Mouse (Mus musculus) cerebellum, postnatal 4 days (tissue): ENCODE measurements around the gene Pbx1.

Source experiments
- DNase-seq, 2 experiments: peaks; one replicate each; pipeline ENCODE4 v3.0.0; 2022; ENCODE audit warnings: low spot score in 2 of 2, mixed read lengths in 1 of 2

Pbx1 gene

DNA sequence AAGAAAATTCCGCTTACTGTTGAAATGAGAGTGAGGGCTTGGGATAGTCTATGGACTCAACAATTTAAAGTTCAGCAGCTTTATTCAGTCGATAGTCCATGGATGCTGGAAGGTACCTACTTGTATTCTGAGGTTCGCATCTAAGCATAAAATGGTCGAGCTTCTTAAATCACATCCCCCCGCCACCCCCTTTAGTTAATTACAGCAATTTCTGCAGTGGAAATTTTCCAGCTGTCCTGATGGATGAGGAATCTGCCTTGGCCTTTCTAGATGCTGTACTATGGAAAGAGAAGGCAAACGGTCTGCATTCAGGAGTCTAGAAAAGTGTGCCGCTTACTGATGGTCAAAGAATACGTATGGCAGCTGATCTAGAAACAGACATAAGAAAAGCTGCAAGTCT, 262.3 kb downstream of the Pbx1 start:
- no peak for DNase-seq

DNA sequence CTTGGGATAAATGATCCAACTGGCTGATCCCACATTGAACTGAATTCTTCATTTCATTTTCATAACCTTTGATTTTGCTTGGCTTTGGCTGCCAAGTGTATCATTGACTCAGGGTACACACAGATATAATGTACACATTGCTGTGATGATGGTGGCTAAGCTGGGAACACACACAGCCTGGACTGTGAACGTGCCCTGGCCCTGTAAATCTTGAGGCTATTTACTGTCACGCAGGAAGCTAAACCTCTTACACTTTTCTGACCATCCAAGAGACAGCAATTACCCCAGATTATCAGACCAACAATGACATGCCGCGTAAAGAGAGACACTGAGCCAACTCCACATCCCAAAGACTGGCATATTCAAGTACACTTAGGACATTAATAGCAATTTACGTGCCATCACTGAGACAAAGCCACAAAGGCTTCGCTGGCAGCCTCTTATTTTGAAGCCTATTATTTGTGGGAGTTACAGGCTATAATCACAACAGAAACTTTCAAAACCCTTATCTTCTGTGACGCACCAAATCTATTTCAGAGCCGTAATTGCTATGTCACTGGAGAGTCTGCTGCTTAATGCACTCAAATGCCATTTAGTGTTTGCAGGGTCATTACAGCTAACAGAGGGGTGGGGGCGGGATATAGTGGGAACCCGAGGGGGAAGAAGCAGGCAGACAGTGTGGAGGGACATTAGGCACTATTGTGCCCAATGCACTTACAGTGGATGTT, 262.9 kb downstream of the Pbx1 start:
- no peak for DNase-seq

- DNase-seq = no peak
Observed at GRCm38 (mm10) chr1:168167781-168168180, 264.3 kb downstream of the Pbx1 start.

DNA sequence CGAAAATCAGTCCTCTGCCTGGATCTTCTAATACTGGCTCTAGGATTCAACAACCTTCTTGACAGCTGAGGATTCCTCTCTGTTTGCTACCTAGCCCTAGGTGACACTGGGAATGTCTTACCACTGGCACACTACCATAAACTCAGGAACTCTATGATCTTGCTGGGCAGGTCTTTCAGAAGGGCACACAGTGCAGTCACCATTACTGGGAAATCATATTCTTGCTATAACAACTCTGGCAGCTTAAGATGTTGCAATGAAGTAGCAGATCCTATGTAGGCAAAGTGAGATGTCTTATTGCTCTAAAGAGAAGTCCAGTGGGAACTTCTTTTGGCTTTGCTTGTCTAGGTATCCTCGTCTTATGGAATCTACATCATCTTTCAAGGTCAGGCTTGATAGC, 265.2 kb downstream of the Pbx1 start:
- DNase-seq = no peak

DNA sequence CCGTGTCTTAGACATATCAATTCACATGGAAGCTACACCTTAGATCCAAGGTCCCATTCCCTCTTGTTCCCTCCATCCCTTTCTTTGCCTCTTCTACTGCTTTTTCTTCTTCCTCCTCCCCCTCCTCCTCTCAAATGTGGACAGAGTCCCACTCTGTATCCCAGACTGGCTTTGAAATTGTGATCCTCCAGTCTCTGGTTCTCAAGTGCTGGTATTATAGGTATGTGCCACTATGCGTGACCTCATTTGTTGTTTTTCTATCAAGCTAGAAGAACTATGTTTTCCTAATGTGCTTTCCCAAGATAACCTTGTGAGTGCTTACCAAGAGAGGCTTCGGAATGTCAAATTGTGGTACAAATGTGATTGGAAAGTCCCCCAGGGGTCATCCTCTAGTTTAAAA, 267.1 kb downstream of the Pbx1 start:
- DNase-seq = no peak

DNA sequence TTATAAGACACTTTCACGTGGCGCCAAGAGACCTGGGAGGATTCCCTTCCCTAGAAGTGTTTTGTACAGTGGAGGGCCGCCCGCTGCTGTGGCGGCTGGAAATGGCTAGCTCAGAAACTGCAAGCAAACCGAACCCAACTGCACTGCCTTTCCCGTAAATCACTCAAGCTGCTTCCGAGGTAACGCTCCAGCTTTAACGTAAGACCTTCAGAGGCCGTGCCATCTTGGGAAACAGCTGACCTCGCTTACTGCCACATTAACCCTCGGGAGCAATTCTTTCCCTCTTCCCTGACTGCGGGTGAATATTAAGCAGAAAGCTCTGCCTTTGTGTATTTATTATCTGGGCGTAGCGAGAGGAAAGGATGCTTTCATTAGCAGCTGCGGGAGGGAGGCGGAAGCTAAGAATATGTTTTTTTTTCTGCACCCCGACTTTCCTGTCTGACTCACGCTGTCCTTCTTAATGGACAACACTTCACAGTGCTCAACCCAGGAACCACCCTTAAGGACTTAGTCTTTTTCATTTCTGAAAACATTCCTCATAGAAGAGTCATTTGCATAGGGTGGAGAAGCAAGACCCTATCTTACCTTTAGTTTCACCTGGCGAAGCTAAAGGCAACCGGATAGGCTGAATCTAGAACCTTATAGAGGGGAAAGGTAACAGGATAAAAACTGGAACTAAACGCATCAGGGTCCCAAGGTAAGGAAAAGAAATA, 268.4 kb downstream of the Pbx1 start:
- no peak for DNase-seq

DNA sequence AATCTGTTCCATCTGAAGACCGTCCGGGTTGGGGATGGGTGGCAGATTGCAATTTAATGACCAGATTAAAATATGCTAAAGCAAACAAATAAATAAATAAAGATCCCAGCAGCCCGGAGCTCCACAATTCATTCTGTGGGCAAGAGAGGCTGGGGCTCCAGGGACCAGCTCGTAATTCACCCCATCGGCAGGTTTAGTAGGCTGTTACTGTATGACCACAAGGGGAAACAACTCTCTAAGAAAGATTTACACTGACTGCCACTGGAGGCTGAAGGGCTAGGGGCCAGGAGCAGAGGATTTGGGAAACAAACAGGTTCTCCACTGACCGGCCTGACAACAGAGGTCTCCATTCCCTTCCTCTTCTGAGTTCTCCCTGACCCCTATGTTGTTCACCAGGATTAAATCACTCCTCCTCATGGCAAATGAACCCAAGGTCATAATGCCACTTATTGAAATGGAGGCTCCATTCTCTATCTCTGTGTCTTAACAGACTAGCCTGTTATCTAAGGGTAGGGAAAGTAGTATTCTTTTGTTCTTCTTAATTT, 292.9 kb downstream of the Pbx1 start:
- DNase-seq = no peak

GRCm38 (mm10) chr1:168138669-168139068, 293.4 kb downstream of the Pbx1 start:
- no peak for DNase-seq

DNA sequence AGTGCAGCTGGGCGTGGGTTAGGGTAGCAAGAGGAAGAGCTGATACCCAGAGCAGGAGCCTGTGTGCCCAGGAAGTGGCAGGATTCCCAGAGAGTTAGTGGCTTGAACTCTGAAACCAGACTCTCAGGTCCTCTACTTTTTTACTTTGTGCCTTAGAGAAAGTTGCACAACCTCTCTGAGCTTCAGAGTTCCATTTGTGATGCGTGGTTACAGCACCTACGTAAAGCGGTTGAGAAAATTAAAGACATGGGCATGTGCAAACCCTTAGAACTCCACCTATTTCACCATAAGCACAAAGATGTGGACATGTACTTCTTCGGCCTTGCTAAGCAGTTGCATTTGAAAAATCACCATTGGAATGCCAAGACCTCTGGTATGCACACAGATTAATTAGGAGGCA, 294.2 kb downstream of the Pbx1 start:
- no peak for DNase-seq

GRCm38 (mm10) chr1:168135545-168135944, 296.5 kb downstream of the Pbx1 start:
- no peak for DNase-seq

DNA sequence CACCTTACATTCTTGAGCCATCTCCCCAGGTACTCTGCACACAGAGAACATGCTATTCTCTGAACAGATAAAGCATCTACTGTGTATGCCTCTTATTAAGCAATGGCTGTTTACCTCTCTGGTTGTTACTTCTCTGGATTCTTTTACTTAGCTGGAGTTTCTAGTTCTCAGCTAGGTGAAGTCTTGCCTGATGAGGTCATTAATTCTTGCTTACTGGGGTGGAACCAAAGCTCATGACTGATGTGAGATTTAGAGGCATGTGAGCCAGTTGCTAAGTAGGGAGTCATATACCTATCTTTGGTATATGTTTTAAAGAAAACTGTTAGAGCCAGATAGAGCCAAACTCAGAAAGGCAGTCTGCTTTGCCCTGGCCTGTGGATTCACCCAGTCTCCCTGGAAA, 298.4 kb downstream of the Pbx1 start:
- no peak for DNase-seq

GRCm38 (mm10) chr1:168128004-168128403, 304.1 kb downstream of the Pbx1 start:
- DNase-seq = no peak

DNA sequence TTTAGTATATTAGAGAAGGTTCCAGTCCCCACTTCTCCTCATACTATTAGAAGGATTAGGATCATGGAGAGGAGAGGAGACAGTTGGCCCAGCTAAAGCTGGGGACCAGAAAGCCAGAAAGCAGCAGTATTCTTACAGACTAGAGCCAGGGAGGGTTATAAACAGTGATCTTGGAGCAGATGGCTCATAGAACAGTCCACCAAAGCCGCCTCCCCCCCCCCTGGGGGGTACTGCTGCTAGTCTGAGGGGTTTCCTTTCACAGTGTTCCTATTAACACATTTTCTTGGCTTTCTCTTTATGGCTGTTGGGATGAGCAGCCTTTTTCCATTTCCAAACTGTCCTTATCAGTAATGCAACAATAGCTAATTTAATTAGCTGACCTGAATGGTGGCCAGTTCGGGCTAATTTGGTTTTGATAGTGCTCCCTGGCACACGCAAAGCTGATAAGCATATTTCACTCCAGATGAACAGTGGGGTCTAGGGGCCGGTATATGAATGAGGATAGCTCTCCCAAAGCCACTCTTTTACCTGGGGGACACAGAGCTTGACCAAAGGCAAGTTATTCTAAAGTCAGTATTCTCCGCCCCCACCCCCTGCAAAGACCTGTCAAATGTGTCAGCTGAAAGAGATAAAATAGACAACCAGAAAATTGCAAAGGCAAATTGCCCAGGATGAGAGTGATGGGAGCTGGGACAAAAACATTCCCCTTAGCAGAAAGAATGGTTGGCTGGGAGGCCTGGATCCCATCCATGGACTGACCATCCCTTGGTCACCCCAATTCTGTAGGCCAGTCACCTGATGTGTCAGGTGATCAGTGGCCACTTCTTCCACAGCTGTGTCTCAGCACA, 307.2 kb downstream of the Pbx1 start:
- DNase-seq = peak in 1 of 2 experiments; percentile 41

GRCm38 (mm10) chr1:168118077-168118476, 314.0 kb downstream of the Pbx1 start:
- no peak for DNase-seq

DNA sequence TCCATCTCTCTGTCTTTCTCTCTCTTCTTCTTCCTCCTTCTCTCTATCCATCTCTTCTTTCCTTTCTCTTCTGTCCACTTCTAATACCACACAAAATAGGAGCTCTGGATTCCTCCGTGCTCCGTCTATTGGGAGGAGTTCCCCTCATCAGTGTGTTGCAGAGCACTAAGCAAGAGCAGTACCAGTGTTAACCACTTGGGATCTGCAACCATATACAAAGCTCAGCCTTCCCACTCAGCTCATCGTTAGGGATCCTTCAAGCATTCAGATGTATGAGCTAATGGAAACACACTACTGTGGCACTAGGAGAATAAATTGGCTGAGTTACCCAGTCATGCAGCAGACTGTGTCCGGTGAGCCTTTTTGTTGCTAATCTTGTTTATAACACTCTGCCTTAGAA, 314.7 kb downstream of the Pbx1 start:
- DNase-seq = no peak

DNA sequence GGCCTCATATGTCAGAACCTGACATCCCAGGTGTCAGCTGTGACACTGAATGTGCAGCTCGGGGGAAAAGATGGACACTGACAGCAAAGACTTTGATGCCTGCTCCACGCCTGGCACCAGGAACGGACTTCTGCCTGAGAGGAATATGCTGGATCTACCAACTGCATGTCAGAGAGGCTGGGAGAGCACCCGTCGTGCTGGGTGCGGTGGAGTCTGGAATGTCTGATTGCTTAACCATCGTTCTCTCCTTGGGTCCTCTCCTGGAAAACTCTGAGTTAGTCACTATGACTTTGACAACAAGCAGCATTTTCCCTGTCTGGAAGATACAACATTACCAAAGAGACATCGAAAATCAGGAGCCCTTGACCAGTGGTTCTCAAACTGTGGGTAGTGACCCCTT, 322.3 kb downstream of the Pbx1 start:
- no peak for DNase-seq

- DNase-seq = no peak
Observed at GRCm38 (mm10) chr1:168103821-168104220, 328.2 kb downstream of the Pbx1 start.

GRCm38 (mm10) chr1:168101514-168101913, 330.6 kb downstream of the Pbx1 start:
- DNase-seq = no peak

DNA sequence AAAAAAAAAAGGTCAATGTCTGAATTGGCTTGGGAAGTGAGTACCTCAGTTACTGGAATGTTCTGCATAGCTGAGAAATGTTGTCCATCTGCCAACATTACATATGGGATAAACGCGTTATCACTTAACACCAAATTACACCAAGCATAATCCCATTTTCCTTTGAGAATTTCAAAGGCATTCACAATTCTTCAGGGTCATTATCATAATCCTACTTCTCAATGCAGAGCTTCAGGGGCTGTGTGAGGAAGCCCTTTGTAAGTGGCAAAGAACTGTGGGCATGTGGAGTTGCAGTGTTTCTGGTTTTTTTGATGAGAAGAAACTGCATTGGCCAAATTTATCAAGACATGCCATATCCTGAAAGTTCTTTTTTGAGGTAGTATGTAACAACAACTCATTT, 333.3 kb downstream of the Pbx1 start:
- DNase-seq = no peak

GRCm38 (mm10) chr1:168094671-168095070, 337.4 kb downstream of the Pbx1 start:
- no peak for DNase-seq

DNA sequence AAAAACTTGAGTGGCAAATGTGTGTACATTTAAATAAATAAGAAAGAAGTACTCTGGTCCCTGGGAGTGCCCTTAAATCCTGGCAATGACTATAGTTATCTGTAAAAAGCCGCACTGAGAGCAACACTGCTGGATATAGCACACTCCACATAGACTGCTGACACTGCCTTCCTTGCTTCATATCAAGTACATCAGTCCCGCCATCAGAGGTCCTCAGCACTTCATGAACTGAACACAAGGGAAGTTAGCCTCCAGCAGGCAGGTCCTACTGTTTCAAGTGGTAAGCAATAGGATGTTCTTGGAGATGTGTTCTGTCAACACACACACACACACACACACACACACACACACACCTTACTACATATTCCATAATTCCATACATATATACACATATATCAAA, 339.0 kb downstream of the Pbx1 start:
- DNase-seq = no peak

GRCm38 (mm10) chr1:168091627-168092026, 340.4 kb downstream of the Pbx1 start:
- no peak for DNase-seq
